Mouse (Mus musculus) stomach, postnatal 0 days (tissue): Measurements from ENCODE around the gene D430042O09Rik. TPM values are rescaled to one million over a fixed set of nuclear protein-coding genes. Genes with fewer than 3 reads are reported as not detected.

Source experiments
- ATAC-seq: fragments of 200-750 bp; cut with Nextera tagmentation; 2 replicates; pipeline ENCODE4 v1.8.0; 2017; ENCODE audit not compliant: low FRiP score, low TSS enrichment
- DNase-seq: peaks from one replicate; pipeline ENCODE4 v3.0.0-alpha.2; 2016; ENCODE audit warnings: low spot score
- H3K27ac ChIP-seq: fragments of 300-500 bp; sonication (generic); replicated peaks from 2 replicates; pipeline ENCODE4 v1.5.1; 2014; ENCODE audit warnings: mild to moderate bottlenecking, control low read depth
- H3K27me3 ChIP-seq: fragments of 300-500 bp; sonication (generic); 2 replicates; pipeline ENCODE4 v1.6.1; 2014; ENCODE audit warnings: low read length; ENCODE audit not compliant: control insufficient read depth, insufficient read depth
- H3K36me3 ChIP-seq: fragments of 300-500 bp; sonication (generic); 2 replicates; pipeline ENCODE4 v1.6.1; 2014; ENCODE audit warnings: low read length, mixed read lengths; ENCODE audit not compliant: control insufficient read depth, insufficient read depth
- H3K4me1 ChIP-seq: fragments of 300-500 bp; sonication (generic); replicated peaks from 2 replicates; pipeline ENCODE4 v1.6.1; 2014; ENCODE audit warnings: antibody characterized with exemption; ENCODE audit not compliant: control insufficient read depth, insufficient read depth
- H3K4me2 ChIP-seq: fragments of 300-500 bp; sonication (generic); replicated peaks from 2 replicates; pipeline ENCODE4 v1.6.1; 2014; ENCODE audit warnings: low read depth, mild to moderate bottlenecking, control low read depth, moderate library complexity
- H3K4me3 ChIP-seq: fragments of 300-500 bp; sonication (generic); 2 replicates; pipeline ENCODE4 v1.5.1; 2014; ENCODE audit warnings: low read depth, low read length, control low read depth
- H3K9ac ChIP-seq: fragments of 300-500 bp; sonication (generic); 2 replicates; pipeline ENCODE4 v1.6.1; 2014; ENCODE audit warnings: mild to moderate bottlenecking, low read length, control low read depth, mixed read lengths
- H3K9me3 ChIP-seq: fragments of 300-500 bp; sonication (generic); 2 replicates; pipeline ENCODE4 v1.6.1; 2016; ENCODE audit warnings: low read length; ENCODE audit not compliant: control insufficient read depth
- CTCF ChIP-seq: IDR thresholded peaks from 2 replicates; pipeline ENCODE4 v1.5.1; 2016; ENCODE audit warnings: antibody characterized with exemption, low read depth, mild to moderate bottlenecking, moderate library complexity
- EP300 ChIP-seq: optimal IDR thresholded peaks from 2 replicates; pipeline ENCODE3; 2016; ENCODE audit warnings: antibody characterized with exemption
- WGBS: fragments of 180-500 bp; shearing (Covaris S2); extraction: QIAGEN DNeasy Blood & Tissue Kit; methylation state at CpG from one replicate; pipeline ENCODE4 v1.1.7; 2014; 5-methylcytosine and 5-hydroxymethylcytosine counted together
- polyA plus RNA-seq: library from polyadenylated mRNA; unstranded; fragments of >200 nt; fragmentation: Nextera tagmentation; extraction: Ambion mirVana; gene quantifications from 2 replicates; pipeline ENCODE4 v1.2.1, GENCODE M21; 2015

Gene D430042O09Rik
- polyA plus RNA-seq, 1 experiment from 2014 or later = 2.1 TPM

GRCm38 (mm10) chr7:125832767-125833166 lies 125.1 kb downstream of the D430042O09Rik start:
- no peak overlapping the region for H3K4me2 ChIP-seq
- no peak overlapping the region for H3K4me3 ChIP-seq
- no peak overlapping the region for H3K27ac ChIP-seq
- no peak for ATAC-seq
- H3K36me3 ChIP-seq = no peaks in the 10 kb centered on the region; the same call in 1 of the 2 replicates
- H3K9me3 ChIP-seq = no peaks in the 10 kb centered on the region
- 64% methylated on average over 1 of the region's 1 CpGs for WGBS
- H3K27me3 ChIP-seq = no peaks in the 10 kb centered on the region
- TF ChIP-seq EP300 = no peak
- TF ChIP-seq CTCF = no peak
- H3K9ac ChIP-seq = no peak overlapping the region
- no peak for DNase-seq
- peaks cover 2% of the 10 kb centered on the region; the same call in 1 of the 2 replicates for H3K4me1 ChIP-seq

GRCm38 (mm10) chr7:125833471-125833870 lies 125.8 kb downstream of the D430042O09Rik start:
- ATAC-seq = no peak
- Histone ChIP-seq H3K4me1 (no peaks in the 10 kb centered on the region), H3K4me3 (no peak overlapping the region), H3K9me3 (no peaks in the 10 kb centered on the region), H3K27ac (no peak overlapping the region), H3K9ac (no peak overlapping the region), H3K27me3 (no peaks in the 10 kb centered on the region), H3K4me2 (no peak overlapping the region), H3K36me3 (no peaks in the 10 kb centered on the region; the same call in 1 of the 2 replicates)
- TF ChIP-seq CTCF (no peak), EP300 (no peak)
- no peak for DNase-seq
- 76% methylated on average over 2 of the region's 2 CpGs for WGBS

- H3K27ac ChIP-seq = no peak overlapping the region
- 61% methylated on average over 5 of the region's 5 CpGs for whole genome bisulfite sequencing
- ATAC-seq = no peak
- no peaks in the 10 kb centered on the region for H3K4me1 ChIP-seq
- H3K9me3 ChIP-seq = no peaks in the 10 kb centered on the region
- no peak overlapping the region for H3K4me3 ChIP-seq
- H3K27me3 ChIP-seq = no peaks in the 10 kb centered on the region
- H3K4me2 ChIP-seq = no peak overlapping the region
- H3K36me3 ChIP-seq = no peaks in the 10 kb centered on the region
- no peak overlapping the region for H3K9ac ChIP-seq
- TF ChIP-seq CTCF = no peak
- DNase-seq = no peak
These were observed 130.5 kb downstream of the D430042O09Rik start for GRCm38 (mm10) chr7:125838078-125838742.

DNA sequence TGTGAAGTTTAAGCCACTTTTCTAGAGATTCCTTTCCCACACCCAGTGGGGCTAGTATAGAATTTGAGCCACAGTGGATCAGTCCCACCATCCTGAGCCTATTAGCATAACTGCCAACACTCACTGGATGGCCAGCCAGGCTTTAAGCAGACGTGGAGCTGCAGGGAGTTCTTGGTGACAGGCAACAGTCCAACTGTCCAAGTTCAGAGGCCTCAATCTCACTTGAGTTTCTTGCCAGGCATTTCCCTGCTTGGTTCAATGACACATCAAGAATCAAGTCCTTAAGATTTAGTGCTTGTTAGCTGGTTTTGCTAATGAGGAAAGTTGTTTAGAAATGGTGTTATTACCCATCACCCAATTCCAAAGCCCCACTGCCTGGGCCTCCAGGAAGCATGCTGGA lies 137.9 kb downstream of the D430042O09Rik start:
- no peak for DNase-seq

GRCm38 (mm10) chr7:125846866-125847527 lies 139.3 kb downstream of the D430042O09Rik start:
- no peak overlapping the region for H3K4me2 ChIP-seq
- H3K9me3 ChIP-seq = no peaks in the 10 kb centered on the region
- no peak overlapping the region for H3K27ac ChIP-seq
- no peak for ATAC-seq
- DNase-seq = no peak
- no peak overlapping the region for H3K4me3 ChIP-seq
- WGBS = 70% methylated on average over 8 of the region's 8 CpGs
- no peaks in the 10 kb centered on the region for H3K36me3 ChIP-seq
- TF ChIP-seq CTCF = no peak
- TF ChIP-seq EP300 = no peak
- no peaks in the 10 kb centered on the region for H3K4me1 ChIP-seq
- H3K27me3 ChIP-seq = no peaks in the 10 kb centered on the region
- no peak overlapping the region for H3K9ac ChIP-seq

More for the DNA sequence above, 137.9 kb downstream of the D430042O09Rik start:
- Histone ChIP-seq H3K4me1 (no peaks in the 10 kb centered on the region), H3K9me3 (no peaks in the 10 kb centered on the region), H3K27me3 (no peaks in the 10 kb centered on the region), H3K4me2 (no peak overlapping the region), H3K4me3 (no peak overlapping the region), H3K9ac (no peak overlapping the region), H3K27ac (no peak overlapping the region), H3K36me3 (no peaks in the 10 kb centered on the region)
- TF ChIP-seq EP300 = no peak
- no peak for TF ChIP-seq CTCF
- no peak for ATAC-seq
- WGBS = 45% methylated on average over 1 of the region's 1 CpGs

DNA sequence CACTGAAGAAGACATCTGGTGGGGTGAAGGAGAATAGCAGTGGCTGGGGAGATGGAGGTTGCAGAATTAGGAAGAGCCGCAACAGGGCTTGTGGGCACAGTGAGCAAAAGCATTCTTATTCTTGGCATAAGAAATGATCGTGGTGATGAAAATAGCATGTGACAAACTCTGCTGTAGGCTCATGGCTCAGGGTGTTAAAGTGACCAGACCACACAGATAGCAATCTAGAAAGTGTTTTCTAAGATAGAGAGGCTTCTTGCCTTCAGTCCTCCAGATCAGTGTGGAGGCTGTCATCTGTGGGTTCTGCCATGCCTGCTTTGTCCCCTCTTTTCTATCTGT lies 139.8 kb downstream of the D430042O09Rik start:
- 78% methylated on average over 2 of the region's 2 CpGs for WGBS
- ATAC-seq = no peak
- no peaks in the 10 kb centered on the region for H3K4me1 ChIP-seq
- H3K9me3 ChIP-seq = no peaks in the 10 kb centered on the region
- no peak overlapping the region for H3K27ac ChIP-seq
- no peak overlapping the region for H3K4me2 ChIP-seq
- no peak for DNase-seq
- no peaks in the 10 kb centered on the region for H3K27me3 ChIP-seq
- H3K36me3 ChIP-seq = no peaks in the 10 kb centered on the region
- no peak overlapping the region for H3K4me3 ChIP-seq
- TF ChIP-seq CTCF (no peak), EP300 (no peak)
- H3K9ac ChIP-seq = no peak overlapping the region
